Mouse (Mus musculus) layer of hippocampus, adult 8-10 months (tissue): Measurements from ENCODE around the gene Gm3029. TPM values are rescaled to one million over a fixed set of nuclear protein-coding genes. Genes with fewer than 3 reads are reported as not detected.
"Not testable (repeated sequence)": the region's sequence is repeated elsewhere in the genome, so short reads cannot be mapped to it uniquely, and the experiment has no call there.

ENCODE experiments used
- DNase-seq, 2 experiments: peaks; one replicate each; pipeline ENCODE4 v3.0.0; 2022; ENCODE audit warnings: low spot score in 2 of 2
- total RNA-seq, 4 experiments: library from RNA; stranded (reverse); gene quantifications; 2 replicates each; pipeline ENCODE4 v1.2.4; 2022

The Gm3029 gene
- total RNA-seq, result not detected

- DNase-seq, result not testable (repeated sequence)
These were observed at the start of gene Gm3029 for GRCm38 (mm10) chr14:3931456-3931855. TSS of gene Gm3029 (plus strand) at chr14:3931756.

DNA sequence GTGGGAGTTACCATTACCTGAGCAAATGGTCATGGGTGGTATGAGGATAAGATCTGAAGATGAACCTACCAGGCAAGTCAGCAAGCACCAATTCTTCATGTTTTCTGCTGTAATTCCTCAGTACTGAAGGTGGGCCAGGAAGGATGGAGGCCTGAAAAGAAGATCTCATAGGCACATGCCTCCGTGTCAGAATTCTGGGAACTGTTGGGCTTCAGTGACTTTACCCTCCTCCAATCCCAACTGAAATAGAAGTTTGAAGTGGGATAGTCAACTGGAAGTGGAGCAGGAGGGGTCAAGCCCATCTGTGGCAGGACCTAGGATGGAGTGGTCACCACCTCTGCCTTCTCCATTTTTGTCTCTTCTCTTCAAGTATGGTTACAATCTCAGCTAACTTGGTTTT is 47.7 kb upstream of the Gm3029 start, which contains the start of gene Gm2916:
Gm2916 (plus strand) TSS at position 301 of the 400 bp plus-strand sequence.
- not testable (repeated sequence) for DNase-seq

- DNase-seq, result not testable (repeated sequence)
These were observed 31.7 kb downstream of the Gm3029 start, which contains the start of gene Gm3095 for GRCm38 (mm10) chr14:3963247-3963646. TSS of gene Gm3095 (plus strand) at chr14:3963547.

Other genes with a start within 250 kb of the Gm3029 start
- gene Gm3043, start 243.0 kb upstream of the Gm3029 start, total RNA-seq, result not detected
- 1 to 10 TPM in 2 of 4 experiments, under 1 TPM in 1, not detected in 1; 0.85 to 2.6 (median 1.5) TPM for gene Gm3002, start 121.7 kb upstream of the Gm3029 start, total RNA-seq
- 1 to 10 TPM in 1 of 4 experiments, not detected in 3; 1.1 TPM for gene Gm3033, start 85.5 kb upstream of the Gm3029 start, total RNA-seq
- gene Gm2916, start 47.6 kb upstream of the Gm3029 start, total RNA-seq, result under 1 TPM in 1 of 4 experiments, not detected in 3; 0.30 TPM
- gene Gm3095, start 31.8 kb downstream of the Gm3029 start, total RNA-seq, result under 1 TPM in 2 of 4 experiments, not detected in 2; 0.55 to 0.58 TPM
- under 1 TPM in 1 of 4 experiments, not detected in 3; 0.24 TPM for gene Gm3099, start 66.6 kb downstream of the Gm3029 start, total RNA-seq
- 10 to 100 TPM in 1 of 4 experiments, 1 to 10 TPM in 3; 2.7 to 11.4 (median 5.3) TPM for gene Gm5796, start 92.2 kb downstream of the Gm3029 start, total RNA-seq
- gene Gm3115, start 152.4 kb downstream of the Gm3029 start, total RNA-seq, result 1 to 10 TPM in 1 of 4 experiments, under 1 TPM in 3; 0.48 to 1.1 (median 0.62) TPM
- 10 to 100 TPM in 1 of 4 experiments, 1 to 10 TPM in 3; 5.7 to 10.0 (median 8.0) TPM for gene Gm8108, start 178.8 kb downstream of the Gm3029 start, total RNA-seq
- gene Gm3127, start 233.3 kb downstream of the Gm3029 start, total RNA-seq, result not detected